ENCODE assay signal across 26 mouse cellular contexts in genomic region chr2:84682605-84683183, GRCm38 (mm10). TPM values are rescaled to one million over a fixed set of nuclear protein-coding genes. Genes with fewer than 3 reads are reported as not detected.
DNase-seq lines count a peak whose midpoint lies in the region; ATAC-seq and TF ChIP-seq lines count a peak whose summit lies in the region.
"Had no signal": no experiment of that assay in that cellular context is flagged by ENCODE, and none has a peak within 500 bp of the region (broad histone marks: within the 10 kb centered on the region; RNA-seq: fewer than 3 reads in every experiment).

No protein-coding gene starts in this region.

- 0 out of 4 replicates have a peak, but pooled peaks of 1 of the 2 experiments have one; percentile 18 for TF ChIP-seq POLR2A in MEL (IDR thresholded peaks at IDR 0.05; ENCODE audit: control insufficient read depth in 1 of 2, insufficient read depth in 1 of 2, low read depth in 1 of 2, low read length in 2 of 2, poor library complexity in 1 of 2)

- WGBS in heart, embryonic 11.5 days (ENCODE audit: insufficient replicate concordance) = 25% methylated on average over 6 of the region's 6 CpGs
- 26% methylated on average over 6 of the region's 6 CpGs for WGBS in liver, embryonic 16.5 days (ENCODE audit: insufficient replicate concordance)

- TF ChIP-seq CTCF in MEL (IDR thresholded peaks at IDR 0.05 in 2 of 3, conservative IDR thresholded peaks at IDR 0.05 in 1 of 3; ENCODE audit: control insufficient read depth in 1 of 3, insufficient read depth in 1 of 3, low read depth in 2 of 3, low read length in 3 of 3, poor library complexity in 1 of 3, severe bottlenecking in 1 of 3) = no peak

- intact Hi-C loops in heart, postnatal 25 days (cut with DNase I) = no loop called here

- peaks cover 10% of the 10 kb centered on the region for H3K36me3 ChIP-seq in heart, embryonic 11.5 days (ENCODE audit: control insufficient read depth, insufficient read depth, low read length)
- H3K36me3 ChIP-seq in MEL (ENCODE audit: control insufficient read depth in 1 of 2, insufficient read depth in 2 of 2, low read length in 2 of 2) = peaks cover 8 to 21% of the 10 kb centered on the region in 2 experiments
- peaks cover 74% of the 10 kb centered on the region for H3K36me3 ChIP-seq in erythroblast, embryonic 14.5 days (ENCODE audit: control insufficient read depth)
- peaks cover 36% of the 10 kb centered on the region for H3K36me3 ChIP-seq in liver, embryonic 16.5 days (ENCODE audit: control insufficient read depth, insufficient read depth)

- H3K4me2 ChIP-seq in heart, embryonic 11.5 days = peak overlapping the region; percentile 16
- peak overlapping the region; percentile 64 for H3K4me2 ChIP-seq in liver, embryonic 16.5 days (ENCODE audit: low read depth, low read length)
- H3K4me2 ChIP-seq: embryonic facial prominence, embryonic 12.5 days; hindbrain, embryonic 12.5 days; lung, embryonic 14.5 days; midbrain, embryonic 13.5 days had no signal

- no peak for ATAC-seq in heart, embryonic 11.5 days (replicated peaks; ENCODE audit: insufficient number of reproducible peaks, low FRiP score, low TSS enrichment)
- ATAC-seq in liver, embryonic 16.5 days (ENCODE audit: low read depth) = peak; percentile 51
- ATAC-seq in cerebellum, adult (ENCODE audit: insufficient number of reproducible peaks, low FRiP score, low TSS enrichment) = no peak
- ATAC-seq: inflammation-experienced regulatory T-cells, adult 6 months; midbrain, embryonic 13.5 days had no signal

- peak; percentile 77 to 78 for TF ChIP-seq EP300 in MEL (IDR thresholded peaks at IDR 0.05; ENCODE audit: low read depth in 1 of 2, low read length in 2 of 2)

- DNase-seq in heart, postnatal 25 days (ENCODE audit: low spot score) = no peak
- peak; percentile 84 for DNase-seq in MEL (ENCODE audit: low read depth, low spot score)
- no peak for DNase-seq in layer of hippocampus, adult 9-10 months (ENCODE audit: low spot score)
- no peak for DNase-seq in ovary, adult 18-20 months (ENCODE audit: low spot score)
- DNase-seq: adrenal gland, postnatal 10 days; cerebellum, adult 9-10 months; lung, embryonic 14.5 days; lung, postnatal 4 days; retina, postnatal 1 day had no signal

- peak overlapping the region; percentile 66; the same call in 1 of the 2 replicates for H3K27ac ChIP-seq in heart, embryonic 11.5 days (ENCODE audit: low read depth, low read length)
- peak overlapping the region; percentile 98 for H3K27ac ChIP-seq in MEL (ENCODE audit: control insufficient read depth, low read depth, low read length)
- peak overlapping the region; percentile 97 for H3K27ac ChIP-seq in liver, embryonic 16.5 days (ENCODE audit: low read length)
- H3K27ac ChIP-seq: embryonic facial prominence, embryonic 12.5 days; hindbrain, embryonic 12.5 days; kidney, postnatal 0 days; layer of hippocampus, adult 2 months; midbrain, embryonic 13.5 days had no signal

- peaks cover 13% of the 10 kb centered on the region for H3K79me2 ChIP-seq in MEL (ENCODE audit: control insufficient read depth, insufficient read depth, low read length, poor library complexity)

- H3K9me3 ChIP-seq in heart, embryonic 11.5 days (replicated peaks; ENCODE audit: control insufficient read depth, low read length) = no peaks in the 10 kb centered on the region
- no peaks in the 10 kb centered on the region for H3K9me3 ChIP-seq in MEL (replicated peaks; ENCODE audit: insufficient read depth, low read length)
- no peaks in the 10 kb centered on the region for H3K9me3 ChIP-seq in erythroblast, embryonic 14.5 days (ENCODE audit: control insufficient read depth, low read length)
- no peaks in the 10 kb centered on the region for H3K9me3 ChIP-seq in liver, embryonic 16.5 days (replicated peaks; ENCODE audit: control insufficient read depth, low read length)
- H3K9me3 ChIP-seq: embryonic facial prominence, embryonic 12.5 days; hindbrain, embryonic 12.5 days; midbrain, embryonic 13.5 days had no signal

- H3K4me3 ChIP-seq in heart, embryonic 11.5 days (ENCODE audit: low read depth, low read length) = no peak overlapping the region
- H3K4me3 ChIP-seq in MEL (ENCODE audit: control insufficient read depth in 1 of 2, insufficient read depth in 1 of 2, low read depth in 2 of 2, low read length in 2 of 2) = peak overlapping the region; percentile 41 to 47
- peak overlapping the region; percentile 63 for H3K4me3 ChIP-seq in erythroblast, embryonic 14.5 days (replicated peaks)
- H3K4me3 ChIP-seq in liver, embryonic 16.5 days (ENCODE audit: low read depth, low read length) = peak overlapping the region; percentile 44
- H3K4me3 ChIP-seq: embryonic facial prominence, embryonic 12.5 days; hindbrain, embryonic 12.5 days; layer of hippocampus, adult 2 months; midbrain, embryonic 13.5 days; myocyte had no signal

- TF ChIP-seq RAD21 in MEL (IDR thresholded peaks at IDR 0.05; ENCODE audit: low read depth, low read length) = no peak

- no peak overlapping the region for H3K9ac ChIP-seq in heart, embryonic 11.5 days (ENCODE audit: low read depth, low read length)
- peak overlapping the region; percentile 66 for H3K9ac ChIP-seq in MEL (ENCODE audit: control insufficient read depth, low read depth, low read length, poor library complexity, severe bottlenecking)
- peak overlapping the region; percentile 52 for H3K9ac ChIP-seq in liver, embryonic 16.5 days (ENCODE audit: low read depth, low read length)
- H3K9ac ChIP-seq: embryonic facial prominence, embryonic 12.5 days; hindbrain, embryonic 12.5 days; lung, embryonic 14.5 days; midbrain, embryonic 13.5 days had no signal

- peaks cover 5% of the 10 kb centered on the region; the same call in 1 of the 2 replicates for H3K4me1 ChIP-seq in heart, embryonic 11.5 days (ENCODE audit: control insufficient read depth, insufficient read depth, low read length)
- peaks cover 7 to 13% of the 10 kb centered on the region in 2 experiments for H3K4me1 ChIP-seq in MEL (ENCODE audit: control insufficient read depth in 1 of 2, insufficient read depth in 2 of 2, low read length in 2 of 2)
- peaks cover 59% of the 10 kb centered on the region for H3K4me1 ChIP-seq in erythroblast, embryonic 14.5 days (ENCODE audit: control insufficient read depth)
- peaks cover 25% of the 10 kb centered on the region for H3K4me1 ChIP-seq in liver, embryonic 16.5 days (ENCODE audit: control insufficient read depth, low read depth, low read length)

- H3K27me3 ChIP-seq in heart, embryonic 11.5 days (ENCODE audit: control insufficient read depth, insufficient read depth, low read length) = no peaks in the 10 kb centered on the region
- no peaks in the 10 kb centered on the region for H3K27me3 ChIP-seq in MEL (ENCODE audit: control insufficient read depth in 1 of 2, insufficient read depth in 2 of 2, low read length in 2 of 2)
- H3K27me3 ChIP-seq in erythroblast, embryonic 14.5 days (ENCODE audit: control insufficient read depth) = no peaks in the 10 kb centered on the region
- H3K27me3 ChIP-seq in liver, embryonic 16.5 days (ENCODE audit: control insufficient read depth, insufficient read depth, low read depth, low read length) = no peaks in the 10 kb centered on the region
- H3K27me3 ChIP-seq: embryonic facial prominence, embryonic 12.5 days; hindbrain, embryonic 12.5 days; midbrain, embryonic 13.5 days had no signal

TF ChIP-seq in MEL, 35 proteins besides CTCF, POLR2A, EP300 and RAD21 (continues in another document):
- TF ChIP-seq NELFE (IDR thresholded peaks at IDR 0.05; ENCODE audit: low read depth, low read length) (no peak), ETS1 (IDR thresholded peaks at IDR 0.05; ENCODE audit: low read depth, low read length) (peak; percentile 72)

RNA-seq across cellular contexts. Expression of gene Tmx2, which starts 3.8 kb away (rescaled TPM):
- 144 and 175 TPM in 2 replicates for polyA plus RNA-seq in heart, embryonic 11.5 days (2014; fragmentation: Nextera tagmentation; extraction: Ambion mirVana)
- 100 to 1,000 TPM; 116 to 127 TPM for total RNA-seq in heart, postnatal 25 days (2021)
- 54.2 and 66.8 TPM in 2 replicates for total RNA-seq in MEL (2012; rRNA removed)
- polyA plus RNA-seq in MEL (2012; ENCODE audit: insufficient read depth in 1 of 2, insufficient read length in 2 of 2, low read depth in 1 of 2, low replicate concordance in 2 of 2, missing spikeins in 1 of 2) = 10 to 100 TPM in 1 of 2 experiments, not detected in 1; 64.6 TPM
- polyA plus RNA-seq in erythroblast, embryonic 14.5 days (2012) = 0.56 and 0.83 TPM in 2 replicates
- polyA plus RNA-seq in liver, embryonic 16.5 days (2015; fragmentation: Nextera tagmentation; extraction: Ambion mirVana) = 69.7 and 76.5 TPM in 2 replicates

RNA-seq across cellular contexts. Expression of gene Med19, which starts 4.5 kb away (rescaled TPM):
- 41.8 and 42.1 TPM in 2 replicates for polyA plus RNA-seq in heart, embryonic 11.5 days (2014; fragmentation: Nextera tagmentation; extraction: Ambion mirVana)
- 10 to 100 TPM; 13.2 to 13.7 TPM for total RNA-seq in heart, postnatal 25 days (2021)
- 13.9 and 18.8 TPM in 2 replicates for total RNA-seq in MEL (2012; rRNA removed)
- polyA plus RNA-seq in MEL (2012; ENCODE audit: insufficient read depth in 1 of 2, insufficient read length in 2 of 2, low read depth in 1 of 2, low replicate concordance in 2 of 2, missing spikeins in 1 of 2) = 10 to 100 TPM in 1 of 2 experiments, not detected in 1; 26.0 TPM
- 3.0 and 3.1 TPM in 2 replicates for polyA plus RNA-seq in erythroblast, embryonic 14.5 days (2012)
- 17.1 TPM in 2 replicates for polyA plus RNA-seq in liver, embryonic 16.5 days (2015; fragmentation: Nextera tagmentation; extraction: Ambion mirVana)

RNA-seq across cellular contexts. Expression of gene Gm28635, which starts 4.9 kb away (rescaled TPM):
- polyA plus RNA-seq in heart, embryonic 11.5 days (2014; fragmentation: Nextera tagmentation; extraction: Ambion mirVana) = not detected in 2 replicates
- total RNA-seq in heart, postnatal 25 days (2021) = 1 to 10 TPM; 5.4 to 5.8 TPM
- total RNA-seq in MEL (2012; rRNA removed) = 0.19 TPM in 1 of 2 replicates, not detected in the other
- polyA plus RNA-seq in MEL (2012; ENCODE audit: insufficient read depth in 1 of 2, insufficient read length in 2 of 2, low read depth in 1 of 2, low replicate concordance in 2 of 2, missing spikeins in 1 of 2) = not detected
- polyA plus RNA-seq in erythroblast, embryonic 14.5 days (2012) = not detected in 2 replicates
- not detected in 2 replicates for polyA plus RNA-seq in liver, embryonic 16.5 days (2015; fragmentation: Nextera tagmentation; extraction: Ambion mirVana)
- total RNA-seq: adrenal gland, postnatal 10 days had no signal
- polyA plus RNA-seq: cortical plate, adult 2 months; embryonic facial prominence, embryonic 12.5 days; forebrain, embryonic 11.5 days; heart, postnatal 0 days; hindbrain, embryonic 12.5 days; inflammation-experienced regulatory T-cells, adult 6 months; kidney, postnatal 0 days; limb, embryonic 11.5 days; lung, embryonic 14.5 days; midbrain, embryonic 13.5 days; myocyte had no signal

RNA-seq across cellular contexts. Expression of gene Selenoh, which starts 12.1 kb away (rescaled TPM):
- 298 and 299 TPM in 2 replicates for polyA plus RNA-seq in heart, embryonic 11.5 days (2014; fragmentation: Nextera tagmentation; extraction: Ambion mirVana)
- 10 to 100 TPM; 22.4 to 25.2 TPM for total RNA-seq in heart, postnatal 25 days (2021)
- 79.0 and 89.9 TPM in 2 replicates for total RNA-seq in MEL (2012; rRNA removed)
- polyA plus RNA-seq in MEL (2012; ENCODE audit: insufficient read depth in 1 of 2, insufficient read length in 2 of 2, low read depth in 1 of 2, low replicate concordance in 2 of 2, missing spikeins in 1 of 2) = 10 to 100 TPM in 1 of 2 experiments, not detected in 1; 70.7 TPM
- polyA plus RNA-seq in erythroblast, embryonic 14.5 days (2012) = 19.5 and 22.6 TPM in 2 replicates
- 66.4 and 73.3 TPM in 2 replicates for polyA plus RNA-seq in liver, embryonic 16.5 days (2015; fragmentation: Nextera tagmentation; extraction: Ambion mirVana)

RNA-seq across cellular contexts. Expression of gene Btbd18, which starts 23.8 kb away (rescaled TPM):
- 0.14 and 0.20 TPM in 2 replicates for polyA plus RNA-seq in heart, embryonic 11.5 days (2014; fragmentation: Nextera tagmentation; extraction: Ambion mirVana)
- not detected for total RNA-seq in heart, postnatal 25 days (2021)
- total RNA-seq in MEL (2012; rRNA removed) = 0.04 TPM in 1 of 2 replicates, not detected in the other
- polyA plus RNA-seq in MEL (2012; ENCODE audit: insufficient read depth in 1 of 2, insufficient read length in 2 of 2, low read depth in 1 of 2, low replicate concordance in 2 of 2, missing spikeins in 1 of 2) = under 1 TPM in 1 of 2 experiments, not detected in 1; 0.07 TPM
- polyA plus RNA-seq in erythroblast, embryonic 14.5 days (2012) = not detected in 2 replicates
- 0.04 TPM in 2 replicates for polyA plus RNA-seq in liver, embryonic 16.5 days (2015; fragmentation: Nextera tagmentation; extraction: Ambion mirVana)
- total RNA-seq: layer of hippocampus, adult 2 months; left cerebral cortex, adult 18-20 months; neutrophil, adult 5-6 weeks had no signal
- polyA plus RNA-seq: cortical plate, adult 2 months had no signal
